Mouse (Mus musculus) heart, embryonic 14.5 days (tissue): ENCODE results near the gene Ms4a4b. TPM values are rescaled to one million over a fixed set of nuclear protein-coding genes. Genes with fewer than 3 reads are reported as not detected.

Source experiments
- ATAC-seq: fragments of 200-750 bp; cut with Nextera tagmentation; 2 replicates; pipeline ENCODE4 v1.8.0; 2017; ENCODE audit warnings: low read depth, moderate TSS enrichment; ENCODE audit not compliant: insufficient number of reproducible peaks, insufficient read depth, low FRiP score
- H3K27ac ChIP-seq, 2 experiments: fragments of 200-500 bp in 1 of 2; fragments of 300-500 bp in 1 of 2; sonication (generic) in 1 of 2; replicated peaks in 1 of 2; 2 replicates each; pipeline ENCODE4 v1.5.1; 2012 to 2014; ENCODE audit warnings: low read depth in 2 of 2, low read length in 2 of 2, control low read depth in 1 of 2, mild to moderate bottlenecking in 1 of 2, mixed read lengths in 1 of 2; ENCODE audit not compliant: control insufficient read depth in 1 of 2, insufficient read depth in 1 of 2
- H3K27me3 ChIP-seq: fragments of 300-500 bp; sonication (generic); 2 replicates; pipeline ENCODE4 v1.6.1; 2014; ENCODE audit warnings: mild to moderate bottlenecking, low read length, control low read depth; ENCODE audit not compliant: control insufficient read depth, insufficient read depth
- H3K36me3 ChIP-seq: fragments of 300-500 bp; sonication (generic); 2 replicates; pipeline ENCODE4 v1.6.1; 2014; ENCODE audit warnings: mild to moderate bottlenecking, control low read depth, low read length, mixed read lengths; ENCODE audit not compliant: control insufficient read depth, insufficient read depth
- H3K4me1 ChIP-seq, 2 experiments: fragments of 200-500 bp in 1 of 2; fragments of 300-500 bp in 1 of 2; sonication (generic) in 1 of 2; 2 replicates each; pipeline ENCODE4 v1.6.1; 2012 to 2014; ENCODE audit warnings: low read length in 2 of 2, control low read depth in 1 of 2, mixed read lengths in 1 of 2; ENCODE audit not compliant: control insufficient read depth in 2 of 2, insufficient read depth in 2 of 2
- H3K4me2 ChIP-seq: fragments of 300-500 bp; sonication (generic); 2 replicates; pipeline ENCODE4 v1.6.1; 2014; ENCODE audit warnings: mild to moderate bottlenecking, low read length
- H3K4me3 ChIP-seq, 2 experiments: fragments of 200-500 bp in 1 of 2; fragments of 300-500 bp in 1 of 2; sonication (generic) in 1 of 2; 2 replicates each; pipeline ENCODE4 v1.5.1; 2012 to 2014; ENCODE audit warnings: low read length in 2 of 2, mild to moderate bottlenecking in 2 of 2, control low read depth in 1 of 2, low read depth in 1 of 2, moderate library complexity in 1 of 2; ENCODE audit not compliant: control insufficient read depth in 1 of 2, insufficient read depth in 1 of 2
- H3K9ac ChIP-seq: fragments of 300-500 bp; sonication (generic); 2 replicates; pipeline ENCODE4 v1.6.1; 2014; ENCODE audit warnings: mild to moderate bottlenecking, low read length
- H3K9me3 ChIP-seq: fragments of 300-500 bp; sonication (generic); 2 replicates; pipeline ENCODE4 v1.6.1; 2016; ENCODE audit warnings: low read length, control low read depth; ENCODE audit not compliant: control insufficient read depth
- WGBS: fragments of 180-500 bp; shearing (Covaris S2); extraction: QIAGEN DNeasy Blood & Tissue Kit; methylation state at CpG from one replicate; pipeline ENCODE4 v1.1.7; 2014; 5-methylcytosine and 5-hydroxymethylcytosine counted together
- polyA plus RNA-seq: library from polyadenylated mRNA; unstranded; fragments of >200 nt; fragmentation: Nextera tagmentation; extraction: Ambion mirVana; gene quantifications from 2 replicates; pipeline ENCODE4 v1.2.1, GENCODE M21; 2014

The Ms4a4b gene
- polyA plus RNA-seq, 1 experiment from 2014 or later: not detected

DNA sequence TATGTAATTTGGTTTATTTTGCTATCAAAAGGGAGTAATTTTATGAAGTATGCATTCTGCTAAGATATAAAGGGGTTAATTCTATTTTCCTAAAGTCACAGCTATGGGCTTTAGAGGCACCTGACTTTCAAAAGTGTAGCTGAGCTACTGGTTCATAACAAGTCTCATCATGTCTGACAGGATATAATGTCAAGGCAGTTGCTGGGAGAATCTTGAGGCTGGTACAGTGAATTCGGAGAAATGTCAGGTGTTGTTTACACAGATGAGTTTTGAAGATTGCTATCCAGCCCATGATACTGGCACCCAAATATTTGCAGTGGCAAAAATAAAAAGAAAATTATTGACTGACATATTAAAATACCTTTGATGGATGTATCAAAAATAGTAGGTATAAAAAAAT lies 61.5 kb downstream of the Ms4a4b start:
- Histone ChIP-seq H3K4me3 (no peak overlapping the region), H3K4me2 (no peak overlapping the region), H3K9me3 (no peaks in the 10 kb centered on the region), H3K4me1 (no peaks in the 10 kb centered on the region), H3K27me3 (no peaks in the 10 kb centered on the region), H3K9ac (no peak overlapping the region), H3K27ac (no peak overlapping the region), H3K36me3 (no peaks in the 10 kb centered on the region)
- 68% methylated on average over 1 of the region's 1 CpGs for WGBS
- ATAC-seq: no peak

GRCm38 (mm10) chr19:11513458-11513857 lies 70.1 kb downstream of the Ms4a4b start:
- no peak for ATAC-seq
- WGBS: 56% methylated on average over 1 of the region's 1 CpGs
- H3K27me3 ChIP-seq: no peaks in the 10 kb centered on the region
- no peak overlapping the region for H3K27ac ChIP-seq
- H3K4me1 ChIP-seq: no peaks in the 10 kb centered on the region
- no peak overlapping the region for H3K4me3 ChIP-seq
- H3K4me2 ChIP-seq: no peak overlapping the region
- H3K36me3 ChIP-seq: no peaks in the 10 kb centered on the region
- H3K9me3 ChIP-seq: no peaks in the 10 kb centered on the region
- H3K9ac ChIP-seq: no peak overlapping the region

GRCm38 (mm10) chr19:11516246-11516645 lies 72.9 kb downstream of the Ms4a4b start, which contains the start of gene Ms4a6b:
Gene Ms4a6b (plus strand): TSS chr19:11516512.
- Histone ChIP-seq H3K4me2 (no peak within 1 kb of the TSS), H3K4me3 (no peak within 1 kb of the TSS), H3K27ac (no peak within 1 kb of the TSS), H3K9me3 (no peaks in the 10 kb centered on the region), H3K36me3 (no peaks in the 10 kb centered on the region), H3K9ac (no peak within 1 kb of the TSS), H3K4me1 (no peaks in the 10 kb centered on the region), H3K27me3 (no peaks in the 10 kb centered on the region)
- ATAC-seq: no peak

Other genes with a start within 250 kb of the Ms4a4b start
- gene Ms4a13, start 246.8 kb upstream of the Ms4a4b start, polyA plus RNA-seq: not detected in 2 replicates
- gene Ms4a12, start 211.1 kb upstream of the Ms4a4b start, polyA plus RNA-seq: not detected in 2 replicates
- gene Ms4a1, start 177.3 kb upstream of the Ms4a4b start, polyA plus RNA-seq: not detected in 2 replicates
- not detected in 2 replicates for gene Ms4a5, start 159.7 kb upstream of the Ms4a4b start, polyA plus RNA-seq
- gene Ms4a14, start 129.1 kb upstream of the Ms4a4b start, polyA plus RNA-seq: 0.12 TPM in 1 of 2 replicates, not detected in the other
- gene Ms4a7, start 107.4 kb upstream of the Ms4a4b start, polyA plus RNA-seq: 4.6 and 4.8 TPM in 2 replicates
- gene Ms4a4a, start 68.0 kb upstream of the Ms4a4b start, polyA plus RNA-seq: 3.3 and 3.7 TPM in 2 replicates
- gene Ms4a4c, start 38.8 kb upstream of the Ms4a4b start, polyA plus RNA-seq: 1.3 and 1.4 TPM in 2 replicates
- gene Ms4a6c, start 25.8 kb downstream of the Ms4a4b start, polyA plus RNA-seq: 4.6 and 5.6 TPM in 2 replicates
- not detected in 2 replicates for gene Gm8369, start 42.4 kb downstream of the Ms4a4b start, polyA plus RNA-seq
- gene Ms4a6b, start 73.0 kb downstream of the Ms4a4b start, polyA plus RNA-seq: 3.1 and 3.5 TPM in 2 replicates
- 0.47 and 0.69 TPM in 2 replicates for gene Ms4a4d, start 93.2 kb downstream of the Ms4a4b start, polyA plus RNA-seq
- gene Ms4a6d, start 161.3 kb downstream of the Ms4a4b start, polyA plus RNA-seq: 3.4 TPM in 2 replicates
- gene Ms4a2, start 180.2 kb downstream of the Ms4a4b start, polyA plus RNA-seq: 0.15 TPM in 1 of 2 replicates, not detected in the other
- not detected in 2 replicates for gene Ms4a3, start 197.3 kb downstream of the Ms4a4b start, polyA plus RNA-seq
- not detected in 2 replicates for gene Oosp2, start 217.0 kb downstream of the Ms4a4b start, polyA plus RNA-seq
- gene Oosp1, start 247.6 kb downstream of the Ms4a4b start, polyA plus RNA-seq: not detected in 2 replicates